Mouse (Mus musculus): ENCODE results near the gene Gm16434.
"Not testable (repeated sequence)": the region's sequence is repeated elsewhere in the genome, so short reads cannot be mapped to it uniquely, and the experiment has no call there.

The Gm16434 gene

GRCm38 (mm10) chr14:7194440-7194839 is at the start of gene Gm16434:
TSS of gene Gm16434 (minus strand) at chr14:7194540.
- DNase-seq (ENCODE audit: low spot score): not testable (repeated sequence)

- DNase-seq (ENCODE audit: low spot score): not testable (repeated sequence)
These were observed 49.2 kb upstream of the Gm16434 start for GRCm38 (mm10) chr14:7243498-7243897.

- not testable (repeated sequence) for DNase-seq (ENCODE audit: low spot score)
These were observed 5.7 kb upstream of the Gm16434 start for GRCm38 (mm10) chr14:7200070-7200469.

GRCm38 (mm10) chr14:7174483-7174971 is 19.8 kb downstream of the Gm16434 start, which contains the start of gene Gm3512:
TSS of gene Gm3512 (minus strand) at chr14:7174533.
- not testable (repeated sequence) for DNase-seq (ENCODE audit: low spot score)
